Mouse (Mus musculus) 3134 (cell line): ENCODE measurements around the gene Gm10401.

ENCODE experiments used
- DNase-seq: peaks from one replicate; pipeline ENCODE4 v3.0.0-alpha.2; 2011; ENCODE audit warnings: low spot score; ENCODE audit not compliant: insufficient read length; ENCODE audit errors: extremely low read depth

The Gm10401 gene

DNA sequence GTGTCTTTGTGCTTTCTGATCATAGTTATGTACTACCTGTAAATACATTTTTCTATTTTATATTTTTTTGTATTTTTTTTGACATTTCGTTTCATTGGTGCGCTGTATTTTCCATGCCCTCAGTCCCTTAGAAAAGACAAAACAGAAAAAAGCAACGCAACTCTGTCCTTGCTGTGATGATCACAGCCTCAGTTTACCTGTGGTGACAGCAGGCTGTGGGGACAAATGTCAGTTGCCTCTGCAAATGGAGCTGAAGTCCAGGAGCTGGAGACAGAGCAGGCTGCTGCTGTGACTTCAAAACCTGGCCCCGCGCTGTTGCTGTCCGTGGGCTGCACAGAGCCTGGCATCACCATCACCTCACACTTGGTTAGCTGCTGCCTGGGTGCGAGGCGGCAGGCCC is at the start of gene Gm10401:
TSS of gene Gm10401 (minus strand) at position 101 of the 400 bp plus-strand sequence.
- no peak for DNase-seq

DNA sequence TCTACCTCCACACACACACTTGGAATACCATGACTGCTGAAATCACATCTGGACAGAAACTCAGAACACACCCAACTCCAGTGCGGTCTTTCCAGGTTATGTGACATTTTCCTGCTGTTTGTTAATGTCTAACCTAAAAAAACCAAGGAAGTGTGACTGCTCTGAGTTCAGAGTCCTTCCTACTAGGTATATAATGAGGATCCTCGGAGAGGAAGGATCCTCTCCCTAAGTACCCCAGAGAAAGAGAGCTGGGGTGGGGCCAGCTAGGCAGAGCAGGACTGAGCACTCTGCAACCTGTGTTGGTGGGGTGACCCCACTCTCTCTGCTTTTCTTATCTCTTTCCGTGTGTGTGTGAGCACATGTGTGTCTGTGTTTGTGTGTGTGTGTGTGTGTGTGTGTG is 49.3 kb upstream of the Gm10401 start:
- no peak for DNase-seq

DNA sequence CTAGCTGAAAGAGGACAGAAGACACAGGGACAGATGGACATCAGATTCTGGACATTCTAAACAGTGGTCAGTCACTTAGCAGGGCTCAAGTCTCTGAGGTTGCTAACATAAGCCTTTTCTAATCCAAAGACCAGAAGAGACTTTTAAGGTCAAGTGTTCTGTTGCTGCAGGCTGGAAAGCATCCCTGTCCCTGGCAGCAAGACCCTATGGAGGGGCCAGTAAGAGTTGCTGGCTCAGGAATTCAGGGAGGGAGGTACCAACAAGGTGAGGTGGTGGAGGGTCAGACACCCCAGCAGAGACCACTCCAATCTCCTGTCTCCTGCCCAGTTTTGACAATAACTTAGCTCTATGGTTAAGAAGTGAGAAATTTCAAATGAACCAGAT is 48.6 kb upstream of the Gm10401 start:
- DNase-seq: no peak

DNA sequence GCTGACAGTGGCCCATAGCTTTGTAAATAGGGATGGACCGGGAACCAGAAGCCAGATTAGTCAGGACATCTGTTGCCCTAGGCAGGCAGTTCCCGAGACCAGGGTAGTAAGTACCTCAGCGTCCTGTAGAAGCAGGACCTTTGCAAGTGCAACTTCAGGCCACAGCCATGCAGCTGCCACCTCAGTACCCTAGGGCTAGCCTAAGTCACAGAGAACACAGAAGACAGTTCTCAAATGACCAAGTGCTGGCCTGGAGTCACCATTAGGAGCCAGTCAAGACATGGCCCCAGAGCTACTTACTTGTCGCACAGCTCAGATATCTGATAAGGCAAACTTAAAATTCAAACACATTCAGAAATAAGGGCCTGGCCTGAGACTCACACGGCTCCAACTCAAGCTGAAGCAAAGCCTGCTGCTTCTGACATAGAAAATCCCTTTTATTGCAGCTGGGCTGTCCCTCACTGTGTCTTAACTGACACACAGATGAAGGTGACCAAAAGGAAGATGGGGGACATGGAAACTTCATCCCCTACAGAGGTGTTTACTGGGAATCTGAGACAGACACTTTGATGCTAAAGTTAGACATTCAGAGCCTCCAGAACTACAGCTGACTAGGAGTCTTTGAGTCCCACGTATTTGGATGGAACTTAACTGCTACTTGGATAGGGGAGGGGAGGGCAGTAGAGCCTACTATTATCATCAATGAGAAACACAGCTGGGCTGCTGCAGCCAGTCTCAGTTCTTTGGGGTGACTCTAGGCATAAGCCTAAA is 48.1 kb upstream of the Gm10401 start:
- no peak for DNase-seq

DNA sequence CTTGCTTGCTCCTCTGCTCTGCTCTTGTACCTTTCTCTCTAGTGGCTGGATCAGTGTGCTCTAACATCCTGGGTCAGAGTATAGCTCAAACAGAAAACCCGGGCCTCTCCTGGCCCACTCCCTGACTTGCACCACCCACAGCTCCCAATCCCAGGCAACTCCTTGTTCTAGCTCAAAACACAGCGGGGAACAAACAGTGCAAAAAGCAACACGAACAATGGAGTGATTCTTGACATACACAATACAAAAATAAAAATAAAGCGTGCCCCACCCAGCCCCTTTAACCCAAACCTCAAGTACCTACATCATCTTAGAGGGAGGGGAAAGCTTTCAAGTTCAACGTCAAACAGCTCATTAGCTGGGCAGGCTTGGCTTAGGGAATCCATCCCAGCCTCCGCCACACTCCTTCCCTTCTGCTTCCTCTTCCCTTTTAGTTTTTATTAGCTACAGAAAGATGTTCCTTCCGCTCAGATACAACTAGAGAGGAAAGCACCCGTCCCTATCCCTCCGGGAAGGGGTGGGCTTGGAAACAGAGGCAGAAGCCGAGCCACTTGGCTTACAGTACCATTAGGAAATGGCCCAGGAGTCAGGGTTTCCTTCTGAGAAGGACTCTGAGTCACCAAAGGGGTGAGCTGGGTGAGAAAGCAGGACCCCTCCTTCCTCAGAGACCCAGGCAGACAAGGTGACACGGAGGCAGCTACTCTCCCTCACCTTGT is 47.3 kb upstream of the Gm10401 start:
- no peak for DNase-seq

DNA sequence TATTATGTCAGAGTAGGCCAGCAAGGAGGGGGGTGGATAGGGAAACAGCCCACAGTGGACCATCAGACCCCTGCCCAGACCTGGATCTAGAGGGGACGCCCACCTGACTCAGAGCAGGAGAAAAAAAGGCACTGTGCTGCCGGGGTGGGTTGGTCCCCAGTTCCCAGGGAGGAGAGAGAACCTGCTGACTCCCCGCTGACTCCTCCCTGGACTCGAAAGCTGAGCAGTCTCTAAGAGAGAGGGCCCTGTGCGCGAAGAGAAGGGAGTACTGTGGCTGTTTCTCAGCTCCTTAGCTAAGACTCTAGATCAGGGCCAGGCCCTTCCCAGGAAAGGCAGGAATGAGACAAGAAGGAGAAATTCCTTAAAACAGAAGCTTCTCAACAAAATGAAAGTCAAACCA is 46.4 kb upstream of the Gm10401 start:
- DNase-seq: no peak

DNA sequence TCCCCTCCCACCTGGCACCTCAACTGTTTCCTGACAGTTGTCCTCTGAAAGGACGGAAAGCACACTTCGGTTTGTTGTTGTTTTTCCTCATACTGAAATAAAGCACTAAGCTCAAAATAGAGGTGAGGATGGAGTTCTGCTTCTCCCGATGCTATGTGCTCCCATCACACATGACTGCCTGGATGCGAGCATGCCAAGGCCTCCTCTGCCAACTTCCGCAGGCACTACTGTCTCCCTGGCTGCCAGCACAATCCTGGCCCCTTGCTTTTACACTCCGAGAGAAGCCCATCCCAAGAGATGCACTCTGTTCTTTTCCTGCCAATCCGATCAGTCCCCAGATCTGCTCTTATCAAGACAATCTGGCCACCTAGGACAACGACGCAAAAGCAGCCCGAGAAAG is 45.5 kb upstream of the Gm10401 start:
- no peak for DNase-seq

DNA sequence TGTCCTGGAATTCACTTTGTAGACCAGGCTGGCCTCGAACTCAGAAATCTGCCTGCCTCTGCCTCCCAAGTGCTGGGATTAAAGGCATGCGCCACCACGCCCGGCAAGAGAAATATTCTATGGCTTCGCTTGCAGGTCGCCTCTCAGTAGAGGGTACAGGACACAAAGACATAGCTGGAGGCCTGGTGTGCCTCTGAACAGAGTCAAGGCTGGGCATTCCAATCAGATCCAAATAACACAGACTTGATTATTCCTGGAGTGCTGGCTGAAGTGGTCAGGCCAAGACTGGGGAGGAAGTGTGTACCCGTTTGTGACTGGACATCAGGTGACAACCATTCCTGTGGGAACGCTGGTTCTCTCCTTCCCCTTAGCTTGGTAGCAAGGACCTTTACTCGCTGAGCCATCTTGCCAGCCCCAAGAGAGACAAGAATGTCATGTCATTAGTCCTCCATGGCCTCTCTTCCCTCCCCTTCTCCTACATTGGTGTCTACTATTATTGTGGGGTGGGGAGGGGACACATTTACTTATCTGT is 44.1 kb upstream of the Gm10401 start:
- DNase-seq: no peak

DNA sequence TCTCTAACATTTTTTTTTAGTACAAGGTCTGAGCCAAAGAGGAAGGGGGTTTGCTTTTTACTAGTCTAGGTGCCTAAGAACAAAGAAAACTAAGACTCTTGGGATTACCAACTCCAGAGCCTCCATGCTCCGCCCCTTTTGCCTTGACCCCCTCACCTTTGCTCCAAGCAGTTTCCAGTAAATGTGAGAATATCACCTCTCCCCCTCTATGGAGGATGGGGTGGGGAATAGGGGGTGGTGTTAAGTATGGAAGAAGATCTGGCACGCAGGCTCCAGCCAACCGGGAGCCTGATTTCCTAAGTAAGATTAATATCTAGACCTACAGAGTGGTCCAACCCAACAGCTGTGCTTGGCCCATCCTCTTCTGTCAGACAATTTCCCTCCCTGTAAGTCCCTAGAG is 42.6 kb upstream of the Gm10401 start:
- no peak for DNase-seq

DNA sequence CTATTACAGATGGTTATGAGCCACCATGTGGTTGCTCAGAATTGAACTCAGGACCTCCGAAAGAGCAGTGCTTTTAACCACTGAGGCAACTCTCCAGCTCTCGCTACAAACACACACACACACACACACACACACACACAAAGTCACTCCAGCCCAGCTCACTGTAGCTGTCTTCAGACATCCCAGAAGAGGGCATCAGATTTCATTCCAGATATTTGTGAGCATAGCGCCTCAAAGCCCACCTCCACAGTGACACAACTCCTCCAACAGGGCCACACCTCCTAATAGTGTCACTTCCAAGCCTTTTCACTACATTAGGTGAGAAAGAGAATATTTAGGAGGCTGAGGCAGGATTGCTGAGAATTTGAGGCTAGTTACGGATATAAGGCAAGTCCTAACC is 41.0 kb upstream of the Gm10401 start:
- no peak for DNase-seq

DNA sequence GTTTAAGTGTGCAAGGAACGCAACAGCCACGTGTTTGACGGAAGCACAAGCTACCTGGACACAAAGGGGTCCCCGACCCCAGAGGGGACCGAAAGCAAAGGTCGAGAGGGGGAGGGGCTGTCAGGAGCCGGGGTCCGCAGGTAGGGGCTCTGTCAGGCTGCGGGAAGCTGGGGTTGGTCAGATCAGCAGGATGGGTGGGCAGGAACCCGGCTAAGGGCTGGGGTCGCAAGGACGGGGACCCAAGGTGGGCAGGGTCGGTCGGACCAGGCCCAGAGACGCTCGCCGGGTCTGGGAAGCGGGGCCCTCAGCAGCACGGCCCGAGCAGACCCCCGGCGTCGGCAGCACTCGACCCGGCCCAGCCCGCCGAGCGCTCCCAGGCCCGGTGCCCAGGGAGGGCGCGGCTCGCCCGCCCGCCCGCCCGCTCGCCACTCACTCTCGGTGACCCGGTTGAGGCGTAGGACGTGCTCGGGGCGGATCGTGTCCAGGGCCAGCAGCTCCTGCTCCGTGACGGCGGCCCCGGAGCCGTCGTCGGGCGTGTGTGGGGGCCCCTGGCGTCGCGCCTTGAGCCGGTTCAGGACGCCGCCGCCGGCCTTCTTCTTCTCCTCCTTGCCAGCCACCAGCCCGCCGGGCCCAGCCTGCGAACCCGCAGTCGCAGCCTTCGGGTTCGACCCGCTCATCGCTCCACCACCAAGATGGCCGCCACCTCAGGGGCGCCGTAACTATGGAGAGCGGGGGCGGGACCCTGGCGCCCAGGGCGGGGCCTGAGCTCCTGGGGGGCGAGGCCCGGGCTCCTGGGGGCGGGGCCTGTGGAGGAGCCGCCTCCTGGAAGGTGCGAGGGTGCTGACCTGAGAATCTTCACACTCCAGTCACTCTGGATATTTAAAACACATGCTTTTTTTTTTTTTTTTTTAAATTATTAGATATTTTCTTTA is 36.4 kb upstream of the Gm10401 start, which contains the start of gene Unc119b:
TSS of gene Unc119b (minus strand) at position 742 of the 932 bp plus-strand sequence.
- DNase-seq: peak; percentile 86

DNA sequence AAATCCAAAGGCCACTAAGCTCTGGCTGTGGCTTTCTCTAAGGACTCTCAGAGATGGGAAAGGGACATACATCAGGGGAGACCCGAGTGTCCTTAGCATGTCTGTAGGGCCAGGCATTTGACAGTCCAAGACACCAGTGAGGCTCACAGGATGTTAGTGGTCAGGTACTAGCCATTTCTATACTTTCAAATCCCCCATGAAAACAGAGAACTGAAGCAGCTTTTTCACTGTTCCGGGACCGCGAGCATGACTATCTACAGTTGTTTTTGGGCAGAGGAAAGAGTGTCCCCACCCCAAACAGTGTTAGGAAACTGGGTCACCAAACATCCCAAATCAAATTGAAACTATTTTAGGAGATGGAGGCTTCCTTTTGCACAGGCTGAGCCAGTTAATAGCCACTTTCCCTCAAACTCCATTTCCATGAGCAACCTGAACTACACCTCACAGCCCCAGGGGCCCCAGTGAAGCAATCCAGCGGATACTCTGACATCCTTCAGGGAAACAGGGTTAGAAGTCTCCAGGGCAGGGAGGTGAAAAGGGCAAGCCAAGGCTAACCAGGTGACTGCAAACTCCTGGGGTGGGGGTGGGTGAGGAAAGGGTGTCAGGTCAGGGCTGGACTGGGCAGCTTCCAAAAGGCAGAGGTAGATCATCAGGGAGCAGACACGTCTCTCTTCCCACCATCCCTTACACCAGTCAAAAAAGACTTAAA is 35.4 kb upstream of the Gm10401 start:
- no peak for DNase-seq

DNA sequence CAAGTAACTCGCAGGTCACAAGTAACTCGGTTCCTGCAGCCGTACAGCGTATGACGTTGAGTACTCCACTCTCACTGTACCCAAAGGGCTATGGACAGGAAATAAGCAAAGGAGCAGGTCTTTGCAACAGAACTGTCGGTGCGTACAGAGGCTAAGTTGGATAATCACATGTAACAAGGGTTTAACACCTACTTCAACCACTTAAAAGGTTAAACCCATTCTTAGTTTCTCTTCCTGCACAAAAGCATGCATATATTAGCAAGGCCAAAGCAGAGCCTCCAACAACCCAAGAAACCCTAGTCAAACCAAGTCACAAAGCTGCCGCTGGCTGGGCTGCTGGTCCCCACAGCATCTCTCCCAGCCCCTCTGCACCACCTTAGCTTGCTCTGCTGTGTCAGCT is 34.4 kb upstream of the Gm10401 start:
- no peak for DNase-seq

DNA sequence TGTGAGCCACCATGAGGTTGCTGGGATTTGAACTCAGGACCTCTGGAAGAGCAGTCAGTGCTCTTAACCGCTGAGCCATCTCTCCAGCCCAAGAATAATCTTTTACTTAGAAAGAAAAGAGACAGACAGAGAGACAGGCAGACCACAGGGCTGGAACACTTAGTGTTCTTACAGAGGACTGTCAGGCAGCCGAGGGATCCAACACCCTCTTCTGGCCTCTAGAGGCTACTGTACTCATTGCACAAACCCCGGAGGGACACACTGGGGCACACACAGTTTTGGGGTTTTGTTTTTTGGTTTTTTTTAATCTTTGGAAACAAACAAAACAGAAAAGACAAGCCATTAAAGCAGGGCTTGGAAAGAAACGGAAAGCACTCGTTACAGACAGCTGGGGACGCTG is 31.2 kb upstream of the Gm10401 start:
- no peak for DNase-seq

DNA sequence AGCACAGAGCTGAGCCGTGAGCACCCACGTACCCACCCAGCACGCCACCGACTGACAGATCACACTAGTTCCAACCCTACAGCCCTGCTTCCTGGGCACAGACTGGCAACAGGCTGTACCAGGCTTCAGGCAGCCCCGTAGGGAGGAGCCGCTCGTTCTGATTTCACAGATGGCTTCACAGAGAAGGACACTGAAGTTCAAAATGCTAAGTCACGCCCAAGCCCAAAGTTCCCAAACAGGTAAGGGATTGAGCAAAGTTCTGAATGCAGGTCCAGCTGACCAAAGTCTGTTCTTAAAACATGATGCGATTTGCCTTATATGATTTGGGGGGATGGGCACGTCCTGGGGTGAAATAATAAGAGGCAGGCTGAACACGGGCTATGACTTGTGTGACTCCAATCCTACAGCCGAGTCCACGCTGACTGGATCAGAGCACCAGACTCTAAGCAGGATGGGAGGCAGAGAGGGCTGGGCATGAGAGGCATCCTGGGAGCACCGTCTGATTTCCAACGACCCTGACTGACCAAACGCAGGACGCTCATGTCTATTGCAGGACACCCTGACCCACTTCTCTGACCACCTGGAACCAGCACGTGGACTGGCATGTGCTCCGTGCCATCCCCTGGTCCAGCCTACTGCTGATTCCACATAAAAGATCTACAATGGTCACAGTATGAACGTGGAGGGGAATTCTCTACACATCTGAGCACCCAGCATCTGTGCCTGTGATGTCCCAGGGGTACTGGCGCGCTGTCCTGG is 29.5 kb upstream of the Gm10401 start:
- DNase-seq: no peak

DNA sequence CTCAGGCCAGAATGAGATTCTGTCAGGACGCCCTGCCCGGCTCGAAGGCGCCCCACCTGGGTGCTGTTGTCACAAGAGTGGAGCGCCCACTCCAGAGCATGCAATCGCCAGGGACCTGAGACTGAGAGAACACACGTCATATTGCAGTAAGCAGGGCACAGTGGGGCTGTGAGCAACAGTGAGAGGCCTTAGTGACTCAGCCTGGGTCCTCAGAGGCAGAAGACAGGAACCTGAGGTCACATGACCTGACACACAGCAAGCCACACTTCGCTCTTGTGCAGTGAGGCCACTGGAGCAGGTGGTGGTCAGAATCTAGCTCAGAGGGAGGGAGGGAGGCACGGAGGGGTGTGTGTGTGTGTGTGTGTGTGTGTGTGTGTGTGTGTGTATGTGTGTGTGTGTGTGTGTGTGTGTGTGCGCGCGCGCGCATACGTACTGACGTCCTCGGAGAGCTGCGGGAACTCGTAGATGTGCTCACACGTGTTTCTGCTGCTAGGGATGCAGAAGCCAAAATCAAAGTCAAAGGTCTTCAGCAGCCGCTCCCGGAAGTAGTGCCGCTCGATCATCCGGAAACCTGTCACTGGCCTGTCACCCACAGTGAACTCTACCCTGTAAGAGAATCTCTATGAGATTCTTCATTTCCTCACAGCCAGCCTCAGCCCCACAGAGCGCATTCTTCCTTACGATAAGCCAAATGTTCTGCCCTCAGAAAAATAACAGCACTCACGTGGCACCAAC is 28.6 kb upstream of the Gm10401 start:
- DNase-seq: peak; percentile 34

DNA sequence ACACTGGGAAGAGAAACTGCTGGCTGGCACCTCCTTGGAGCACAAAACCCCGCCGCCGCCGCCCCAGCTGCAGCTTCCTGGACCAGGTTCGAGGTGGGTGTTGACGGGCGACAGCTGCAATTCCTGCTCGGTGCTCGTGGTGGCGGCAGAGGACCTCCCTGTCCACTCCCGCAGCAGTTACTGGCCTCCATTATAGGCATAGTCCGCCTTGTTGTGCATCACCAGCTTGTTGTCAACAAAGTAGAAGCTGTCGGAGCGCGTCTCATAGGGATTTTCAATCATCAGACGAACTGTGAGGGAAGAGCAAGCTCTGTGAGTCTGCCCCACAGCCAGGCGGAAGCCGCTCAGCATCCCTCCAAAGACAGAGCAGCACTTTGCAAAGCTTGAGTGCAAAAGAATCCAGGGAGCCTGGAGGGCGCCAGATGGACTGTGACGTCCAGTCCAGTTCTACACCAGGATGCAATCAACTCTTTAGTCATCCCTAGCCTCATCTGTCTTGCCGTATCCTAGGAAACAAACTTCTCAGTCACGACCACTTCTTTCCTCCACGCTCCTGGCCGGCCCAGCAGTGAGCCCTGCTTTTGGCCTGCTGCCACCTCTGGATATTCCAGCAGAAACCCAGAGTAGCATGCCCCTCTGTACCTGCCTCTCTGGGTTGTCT is 27.2 kb upstream of the Gm10401 start:
- peak; percentile 67 for DNase-seq

DNA sequence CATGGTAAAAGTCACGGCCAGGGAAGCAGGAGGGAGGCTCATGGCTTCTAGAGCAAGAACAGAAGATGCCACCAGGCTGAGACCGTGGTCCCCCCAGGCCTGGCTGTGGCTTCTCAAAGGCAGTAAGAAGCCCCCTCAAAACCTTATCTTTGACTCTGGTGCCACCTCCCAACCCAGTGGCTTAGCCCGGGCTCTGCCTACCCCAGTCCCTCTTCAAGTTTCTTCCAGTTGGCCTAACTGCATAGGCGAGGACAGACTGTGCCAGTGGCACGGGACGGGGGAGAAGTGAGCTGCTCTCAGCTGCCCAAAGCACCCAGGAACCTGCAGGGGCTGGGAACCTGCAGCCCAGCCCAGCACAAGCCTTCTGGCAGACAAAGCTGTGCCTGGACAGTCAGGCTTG is 26.6 kb upstream of the Gm10401 start:
- no peak for DNase-seq
